Mouse (Mus musculus) megakaryocyte progenitor cell, adult 5-6 weeks (primary cell): ENCODE results near the gene Cdc123. TPM values are rescaled to one million over a fixed set of nuclear protein-coding genes. Genes with fewer than 3 reads are reported as not detected.
A peak's percentile ranks its signal among the peaks of the same experiment; 100 is the strongest.

ENCODE experiments used
- ATAC-seq: replicated peaks from 2 replicates; pipeline ENCODE4 v1.8.0; 2016; ENCODE audit warnings: mild to moderate bottlenecking, moderate TSS enrichment, inconsistent platforms; ENCODE audit not compliant: poor library complexity
- total RNA-seq, 2 experiments: library from RNA; stranded (forward) in 1 of 2; stranded (reverse) in 1 of 2; fragments of 157-497, 149-512 nt in 1 of 2; fragments of 200-1000 nt in 1 of 2; gene quantifications; 2 replicates each; pipeline versions ENCODE4 v1.2.3 to v1.2.4; 2015 to 2017

Cdc123 gene
- 125 and 133 TPM in 2 replicates for total RNA-seq (2015)
- total RNA-seq (2017) = 116 and 117 TPM in 2 replicates

GRCm38 (mm10) chr2:5844873-5845631 is at the start of gene Cdc123, which contains the start of gene Nudt5:
Gene Cdc123, minus strand, starts transcription at chr2:5845164.
Gene Nudt5, plus strand, starts transcription at chr2:5845019.
- peak; percentile 97 for ATAC-seq

GRCm38 (mm10) chr2:5894296-5894695 is 49.3 kb upstream of the Cdc123 start:
- no peak for ATAC-seq

GRCm38 (mm10) chr2:5889412-5889811 is 44.4 kb upstream of the Cdc123 start:
- ATAC-seq = no peak

- ATAC-seq = no peak
These were observed 43.9 kb upstream of the Cdc123 start for GRCm38 (mm10) chr2:5888865-5889264.

- no peak for ATAC-seq
These were observed 32.5 kb upstream of the Cdc123 start for GRCm38 (mm10) chr2:5877446-5877845.

GRCm38 (mm10) chr2:5869746-5870145 is 24.8 kb upstream of the Cdc123 start:
- ATAC-seq = no peak

- ATAC-seq = no peak
These were observed 22.7 kb upstream of the Cdc123 start for GRCm38 (mm10) chr2:5867681-5868080.

- no peak for ATAC-seq
These were observed 17.9 kb upstream of the Cdc123 start, which contains the start of gene Gm13199 for GRCm38 (mm10) chr2:5862834-5863233. Gene Gm13199, minus strand, starts transcription at chr2:5862934.

- no peak for ATAC-seq
These were observed 6.9 kb upstream of the Cdc123 start for GRCm38 (mm10) chr2:5851866-5852265.

- no peak for ATAC-seq
These were observed 6.2 kb upstream of the Cdc123 start for GRCm38 (mm10) chr2:5851116-5851515.

GRCm38 (mm10) chr2:5845826-5846225 is 862 bp upstream of the Cdc123 start:
- ATAC-seq = no peak

- ATAC-seq = peak; percentile 17
These were observed 637 bp downstream of the Cdc123 start for GRCm38 (mm10) chr2:5844181-5844872.

- ATAC-seq = no peak
These were observed 4.1 kb downstream of the Cdc123 start for GRCm38 (mm10) chr2:5840815-5841214.

GRCm38 (mm10) chr2:5825265-5825913 is 19.6 kb downstream of the Cdc123 start:
- ATAC-seq = no peak

GRCm38 (mm10) chr2:5824685-5825084 is 20.3 kb downstream of the Cdc123 start:
- peak; percentile 83 for ATAC-seq

GRCm38 (mm10) chr2:5824213-5824612 is 20.8 kb downstream of the Cdc123 start:
- ATAC-seq = peak; percentile 79

- ATAC-seq = no peak
These were observed 22.5 kb downstream of the Cdc123 start for GRCm38 (mm10) chr2:5822449-5822848.

- ATAC-seq = no peak
These were observed 23.7 kb downstream of the Cdc123 start for GRCm38 (mm10) chr2:5821264-5821663.

- ATAC-seq = 0 out of 2 replicates have a peak, but pooled peaks have one; percentile 29
These were observed 33.7 kb downstream of the Cdc123 start for GRCm38 (mm10) chr2:5811235-5811782.

GRCm38 (mm10) chr2:5810036-5810718 is 34.8 kb downstream of the Cdc123 start:
- no peak for ATAC-seq

GRCm38 (mm10) chr2:5806201-5806600 is 38.8 kb downstream of the Cdc123 start:
- ATAC-seq = peak; percentile 35; the same call in 1 of the 2 replicates
